Mouse (Mus musculus): ENCODE data around the gene Nip7. TPM values are rescaled to one million over a fixed set of nuclear protein-coding genes. Genes with fewer than 3 reads are reported as not detected.

Nip7 gene
- total RNA-seq, 1 experiment from 2014 or later, result 16.4 TPM

Other genes with a start within 250 kb of the Nip7 start
- 0.23 and 0.49 TPM in 2 replicates for gene Has3, start 186.6 kb upstream of the Nip7 start, total RNA-seq (2017)
- 13.8 TPM in 2 replicates for gene Utp4, start 163.2 kb upstream of the Nip7 start, total RNA-seq (2017)
- 19.8 and 25.8 TPM in 2 replicates for gene Sntb2, start 121.1 kb upstream of the Nip7 start, total RNA-seq (2017)
- gene Vps4a, start 25.7 kb upstream of the Nip7 start, total RNA-seq (2017), result 39.0 and 42.0 TPM in 2 replicates
- gene Pdf, start 8.3 kb upstream of the Nip7 start, total RNA-seq (2017), result 18.9 and 22.1 TPM in 2 replicates
- 27.3 and 29.6 TPM in 2 replicates for gene Cog8, start 188 bp upstream of the Nip7 start, total RNA-seq (2017)
- gene Tmed6, start 8.8 kb downstream of the Nip7 start, total RNA-seq (2017), result not detected in 2 replicates
- 27.8 and 30.0 TPM in 2 replicates for gene Terf2, start 39.7 kb downstream of the Nip7 start, total RNA-seq (2017)
- 34.5 and 40.4 TPM in 2 replicates for gene Cyb5b, start 93.8 kb downstream of the Nip7 start, total RNA-seq (2017)
- 80.1 and 105 TPM in 2 replicates for gene Nfat5, start 236.6 kb downstream of the Nip7 start, total RNA-seq (2017)